Mouse (Mus musculus): Measurements from ENCODE around the gene Ppp3ca. TPM values are rescaled to one million over a fixed set of nuclear protein-coding genes. Genes with fewer than 3 reads are reported as not detected.

Gene Ppp3ca
- total and polyA plus RNA-seq, 3 experiments: 63.4 to 143 (median 130) TPM

DNA sequence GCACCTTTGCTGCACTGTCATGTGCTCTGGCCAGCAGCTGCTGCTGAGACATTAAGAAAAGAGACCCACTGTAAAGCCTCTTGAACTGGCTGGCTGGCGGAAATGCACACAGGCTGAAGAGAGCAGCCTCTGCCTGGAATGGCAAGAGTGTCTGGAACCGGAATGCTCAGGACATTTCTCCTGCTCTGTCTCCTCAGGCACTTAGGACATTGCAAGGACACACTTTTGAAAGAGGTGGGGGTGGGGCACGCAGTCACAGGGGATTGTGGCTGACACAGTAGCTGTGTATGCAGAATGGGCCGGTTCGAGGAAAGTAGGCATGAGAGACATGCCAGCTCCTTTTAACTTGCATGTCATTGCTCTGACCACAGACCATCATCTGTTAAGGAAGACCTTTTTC lies 71.7 kb downstream of the Ppp3ca start:
- Histone ChIP-seq H3K27ac (ENCODE audit: insufficient read depth, low read depth) (peak overlapping the region; percentile 11), H3K4me2 (ENCODE audit: insufficient read depth, low read depth, poor library complexity, severe bottlenecking) (no peak overlapping the region)
- no peak for DNase-seq (ENCODE audit: extremely low read depth)

GRCm38 (mm10) chr3:136742258-136743057 lies 72.5 kb downstream of the Ppp3ca start:
- H3K4me3 ChIP-seq (replicated peaks in 1 of 3; ENCODE audit: low read depth in 2 of 3, low read length in 2 of 3, poor library complexity in 1 of 3): no peak overlapping the region
- DNase-seq (ENCODE audit: extremely low read depth): peak; percentile 98
- H3K9ac ChIP-seq (ENCODE audit: insufficient read depth, low read depth): no peak overlapping the region
- dilution Hi-C loops (cut with MboI; ENCODE audit: extremely low pct_ligation_motif_present, extremely low pct_unique_long_range_greater_than_20kb, low sequenced_read_pairs): no loop called here
- peaks cover 0 to 14% of the 10 kb centered on the region in 2 experiments for H3K36me3 ChIP-seq (replicated peaks in 1 of 2; ENCODE audit: control insufficient read depth in 1 of 2, insufficient read depth in 1 of 2, low read length in 1 of 2)
- H3K4me1 ChIP-seq (ENCODE audit: control insufficient read depth in 1 of 2, insufficient read depth in 2 of 2): peaks cover 58 to 96% of the 10 kb centered on the region in 2 experiments
- peak; percentile 81 for TF ChIP-seq ELF1 (IDR thresholded peaks at IDR 0.05; ENCODE audit: low read depth, low read length)
- TF ChIP-seq MEF2A (IDR thresholded peaks at IDR 0.05; ENCODE audit: borderline replicate concordance, low read depth, low read length): peak; percentile 94
- peak; percentile 91 for TF ChIP-seq BHLHE40 (IDR thresholded peaks at IDR 0.05; ENCODE audit: low read depth, low read length)
- TF ChIP-seq EP300 (IDR thresholded peaks at IDR 0.05; ENCODE audit: low read length): peak; percentile 99
- peak; percentile 67 for TF ChIP-seq CHD2 (IDR thresholded peaks at IDR 0.05; ENCODE audit: low read length)
- peak; percentile 87 for TF ChIP-seq TBP (conservative IDR thresholded peaks at IDR 0.05; ENCODE audit: low read depth, low read length)
- TF ChIP-seq KAT2A (IDR thresholded peaks at IDR 0.05; ENCODE audit: insufficient replicate concordance, low read length): no peak
- TF ChIP-seq RCOR1 (conservative IDR thresholded peaks at IDR 0.05; ENCODE audit: low read depth, low read length): peak; percentile 96
- TF ChIP-seq TCF12 (IDR thresholded peaks at IDR 0.05; ENCODE audit: low read depth, low read length): peak; percentile 90
- peak; percentile 89 for TF ChIP-seq MAFK (IDR thresholded peaks at IDR 0.05; ENCODE audit: insufficient replicate concordance, low read length)
- no peak; the same call in 1 of the 2 replicates for TF ChIP-seq UBTF (IDR thresholded peaks at IDR 0.05; ENCODE audit: low read depth, low read length)
- peak; percentile 86; the same call in 1 of the 2 replicates for TF ChIP-seq MAZ (IDR thresholded peaks at IDR 0.05; ENCODE audit: low read depth, low read length)
- TF ChIP-seq JUND (conservative IDR thresholded peaks at IDR 0.05; ENCODE audit: low read depth, low read length): peak; percentile 98
- TF ChIP-seq MYC (IDR thresholded peaks at IDR 0.05; ENCODE audit: low read depth, low read length): peak; percentile 69
- no peak for TF ChIP-seq ZC3H11A (IDR thresholded peaks at IDR 0.05; ENCODE audit: low read depth, low read length)
- TF ChIP-seq ETS1 (conservative IDR thresholded peaks at IDR 0.05; ENCODE audit: low read depth, low read length): peak; percentile 97
- TF ChIP-seq E2F4 (IDR thresholded peaks at IDR 0.05; ENCODE audit: insufficient replicate concordance, low read depth, low read length): 0 out of 2 replicates have a peak, but pooled peaks have one; percentile 39
- TF ChIP-seq IRF4 (IDR thresholded peaks at IDR 0.05; ENCODE audit: low read depth, low read length): peak; percentile 99
- TF ChIP-seq MXI1 (IDR thresholded peaks at IDR 0.05; ENCODE audit: low read depth, low read length): peak; percentile 60; the same call in 1 of the 2 replicates
- peak; percentile 31; the same call in 1 of the 2 replicates for TF ChIP-seq HCFC1 (IDR thresholded peaks at IDR 0.05; ENCODE audit: low read depth, low read length)
- no peak; the same call in 1 of the 2 replicates for TF ChIP-seq CHD1 (IDR thresholded peaks at IDR 0.05; ENCODE audit: low read depth, low read length)
- peak; percentile 35 for TF ChIP-seq MAX (IDR thresholded peaks at IDR 0.05; ENCODE audit: low read length)
- no peak for TF ChIP-seq NELFE (IDR thresholded peaks at IDR 0.05; ENCODE audit: low read depth, low read length)
- peak; percentile 95 for TF ChIP-seq JUN (IDR thresholded peaks at IDR 0.05; ENCODE audit: insufficient read depth, low read depth, low read length)
- TF ChIP-seq RAD21 (IDR thresholded peaks at IDR 0.05; ENCODE audit: low read depth, low read length): peak; percentile 16
- TF ChIP-seq POLR2A (IDR thresholded peaks at IDR 0.05; ENCODE audit: low read depth, low read length): no peak
- H3K79me2 ChIP-seq (replicated peaks; ENCODE audit: control insufficient read depth, extremely low read depth, insufficient read depth, poor library complexity, severe bottlenecking): peaks cover 59% of the 10 kb centered on the region
- peak overlapping the region; percentile 26 for H3K4me2 ChIP-seq (ENCODE audit: insufficient read depth, low read depth, poor library complexity, severe bottlenecking)
- peak overlapping the region; percentile 72 for H3K27ac ChIP-seq (ENCODE audit: insufficient read depth, low read depth)
- H3K27me3 ChIP-seq (replicated peaks): no peaks in the 10 kb centered on the region
- in situ Hi-C loops (cut with MboI; ENCODE audit: low pct_ligation_motif_present, low pct_unique_long_range_greater_than_20kb, low sequenced_read_pairs): loop anchor here (5.0 kb wide), 1 partner anchor 70 kb away; the partner anchor contains the start of gene Ppp3ca
- no peaks in the 10 kb centered on the region for H3K9me3 ChIP-seq (replicated peaks; ENCODE audit: low read length)

More for the DNA sequence above, 71.7 kb downstream of the Ppp3ca start:
- in situ Hi-C loops (cut with MboI; ENCODE audit: low pct_ligation_motif_present, low pct_unique_long_range_greater_than_20kb, low sequenced_read_pairs) (loop anchor here (5.0 kb wide), 1 partner anchor 69 kb away; the partner anchor contains the start of gene Ppp3ca), dilution Hi-C loops (cut with MboI; ENCODE audit: extremely low pct_ligation_motif_present, extremely low pct_unique_long_range_greater_than_20kb, low sequenced_read_pairs) (no loop called here)
- H3K36me3 ChIP-seq (replicated peaks in 1 of 2; ENCODE audit: control insufficient read depth in 1 of 2, insufficient read depth in 1 of 2, low read length in 1 of 2): peaks cover 0 to 14% of the 10 kb centered on the region in 2 experiments
- 0 out of 2 replicates have a peak, but pooled peaks have one; percentile 18 for TF ChIP-seq ETS1 (conservative IDR thresholded peaks at IDR 0.05; ENCODE audit: low read depth, low read length)
- TF ChIP-seq USF1 (IDR thresholded peaks at IDR 0.05; ENCODE audit: low read depth, low read length): no peak
- TF ChIP-seq IRF4 (IDR thresholded peaks at IDR 0.05; ENCODE audit: low read depth, low read length): peak; percentile 15; the same call in 1 of the 2 replicates
- TF ChIP-seq CHD2 (IDR thresholded peaks at IDR 0.05; ENCODE audit: low read length): peak; percentile 55
- peak; percentile 42; the same call in 1 of the 2 replicates for TF ChIP-seq BHLHE40 (IDR thresholded peaks at IDR 0.05; ENCODE audit: low read depth, low read length)
- no peak for TF ChIP-seq TBP (conservative IDR thresholded peaks at IDR 0.05; ENCODE audit: low read depth, low read length)
- H3K4me1 ChIP-seq (ENCODE audit: control insufficient read depth in 1 of 2, insufficient read depth in 2 of 2): peaks cover 59 to 94% of the 10 kb centered on the region in 2 experiments
- peaks cover 55% of the 10 kb centered on the region for H3K79me2 ChIP-seq (replicated peaks; ENCODE audit: control insufficient read depth, extremely low read depth, insufficient read depth, poor library complexity, severe bottlenecking)
- H3K4me3 ChIP-seq (replicated peaks in 1 of 3; ENCODE audit: low read depth in 2 of 3, low read length in 2 of 3, poor library complexity in 1 of 3): no peak overlapping the region
- no peak overlapping the region for H3K9ac ChIP-seq (ENCODE audit: insufficient read depth, low read depth)
- no peaks in the 10 kb centered on the region for H3K27me3 ChIP-seq (replicated peaks)
- no peaks in the 10 kb centered on the region for H3K9me3 ChIP-seq (replicated peaks; ENCODE audit: low read length)

All from CH12.LX (cell line).